Mouse (Mus musculus): Measurements from ENCODE around the gene Cort. TPM values are rescaled to one million over a fixed set of nuclear protein-coding genes. Genes with fewer than 3 reads are reported as not detected.

The Cort gene
- polyA plus RNA-seq, 1 experiment from 2014 or later = not detected

Other genes with a start within 250 kb of the Cort start
- gene Pex14, start 26.9 kb downstream of the Cort start, polyA plus RNA-seq (2015; fragmentation: Nextera tagmentation; extraction: Ambion mirVana) = 49.8 and 51.2 TPM in 2 replicates
- gene Dffa, start 22.6 kb downstream of the Cort start, polyA plus RNA-seq (2015; fragmentation: Nextera tagmentation; extraction: Ambion mirVana) = 32.3 and 35.8 TPM in 2 replicates
- gene Cenps, start 10.9 kb upstream of the Cort start, polyA plus RNA-seq (2015; fragmentation: Nextera tagmentation; extraction: Ambion mirVana) = 22.3 and 24.5 TPM in 2 replicates
- 206 and 241 TPM in 2 replicates for gene Pgd, start 40.0 kb upstream of the Cort start, polyA plus RNA-seq (2015; fragmentation: Nextera tagmentation; extraction: Ambion mirVana)
- gene Kif1b, start 180.9 kb upstream of the Cort start, polyA plus RNA-seq (2015; fragmentation: Nextera tagmentation; extraction: Ambion mirVana) = 27.1 and 29.5 TPM in 2 replicates